Mouse (Mus musculus): ENCODE data around the gene Plekhh2. TPM values are rescaled to one million over a fixed set of nuclear protein-coding genes. Genes with fewer than 3 reads are reported as not detected.

Plekhh2 gene
- polyA plus RNA-seq, 1 experiment from 2014 or later = 7.0 TPM

- Histone ChIP-seq H3K9me3 (no peaks in the 10 kb centered on the region), H3K27me3 (no peaks in the 10 kb centered on the region), H3K4me3 (replicated peaks) (no peak overlapping the region), H3K36me3 (peaks cover 16% of the 10 kb centered on the region; the same call in 1 of the 2 replicates), H3K9ac (replicated peaks) (no peak overlapping the region), H3K4me1 (replicated peaks) (no peaks in the 10 kb centered on the region; the same call in 1 of the 2 replicates), H3K4me2 (no peak overlapping the region), H3K27ac (no peak overlapping the region)
- ATAC-seq (ENCODE audit: insufficient number of reproducible peaks, insufficient read depth, low FRiP score, low TSS enrichment, low read depth) = no peak
- 91% methylated on average over 5 of the region's 5 CpGs for WGBS
Measured at GRCm38 (mm10) chr17:84575108-84575507, 63.4 kb downstream of the Plekhh2 start.

- H3K9me3 ChIP-seq = no peaks in the 10 kb centered on the region
- H3K9ac ChIP-seq (replicated peaks) = no peak overlapping the region
- peaks cover 16% of the 10 kb centered on the region; the same call in 1 of the 2 replicates for H3K36me3 ChIP-seq
- H3K4me1 ChIP-seq (replicated peaks) = peaks cover 9% of the 10 kb centered on the region
- no peak for ATAC-seq (ENCODE audit: insufficient number of reproducible peaks, insufficient read depth, low FRiP score, low TSS enrichment, low read depth)
- H3K4me2 ChIP-seq = no peak overlapping the region
- H3K27me3 ChIP-seq = no peaks in the 10 kb centered on the region
- 83% methylated on average over 16 of the region's 16 CpGs for WGBS
- no peak overlapping the region for H3K27ac ChIP-seq
- no peak overlapping the region for H3K4me3 ChIP-seq (replicated peaks)
Measured at GRCm38 (mm10) chr17:84576621-84577293, 65.1 kb downstream of the Plekhh2 start.

- Histone ChIP-seq H3K36me3 (peaks cover 12% of the 10 kb centered on the region; the same call in 1 of the 2 replicates), H3K9ac (replicated peaks) (no peak overlapping the region), H3K4me2 (no peak overlapping the region), H3K9me3 (no peaks in the 10 kb centered on the region), H3K27me3 (no peaks in the 10 kb centered on the region), H3K4me1 (replicated peaks) (peaks cover 20% of the 10 kb centered on the region), H3K4me3 (replicated peaks) (no peak overlapping the region), H3K27ac (no peak overlapping the region)
- no peak for ATAC-seq (ENCODE audit: insufficient number of reproducible peaks, insufficient read depth, low FRiP score, low TSS enrichment, low read depth)
- WGBS = 82% methylated on average over 8 of the region's 8 CpGs
Measured at GRCm38 (mm10) chr17:84579249-84579648, 67.6 kb downstream of the Plekhh2 start.

GRCm38 (mm10) chr17:84579817-84580216 lies 68.1 kb downstream of the Plekhh2 start:
- ATAC-seq (ENCODE audit: insufficient number of reproducible peaks, insufficient read depth, low FRiP score, low TSS enrichment, low read depth) = no peak
- Histone ChIP-seq H3K27ac (no peak overlapping the region), H3K9ac (replicated peaks) (no peak overlapping the region), H3K4me2 (no peak overlapping the region), H3K4me1 (replicated peaks) (peaks cover 20% of the 10 kb centered on the region), H3K27me3 (no peaks in the 10 kb centered on the region), H3K9me3 (no peaks in the 10 kb centered on the region), H3K36me3 (peaks cover 12% of the 10 kb centered on the region; the same call in 1 of the 2 replicates), H3K4me3 (replicated peaks) (no peak overlapping the region)
- WGBS = 81% methylated on average over 10 of the region's 10 CpGs

- H3K27ac ChIP-seq = 0 out of 2 replicates have a peak overlapping the region, but pooled peaks have one; percentile 25
- H3K9me3 ChIP-seq = no peaks in the 10 kb centered on the region
Measured at GRCm38 (mm10) chr17:84580821-84581220, 69.1 kb downstream of the Plekhh2 start.

GRCm38 (mm10) chr17:84581740-84582414 lies 70.2 kb downstream of the Plekhh2 start:
- WGBS = 63% methylated on average over 8 of the region's 8 CpGs
- ATAC-seq (ENCODE audit: insufficient number of reproducible peaks, insufficient read depth, low FRiP score, low TSS enrichment, low read depth) = no peak; the same call in 1 of the 2 replicates
- peak overlapping the region; percentile 53 for H3K27ac ChIP-seq
- H3K9me3 ChIP-seq = no peaks in the 10 kb centered on the region
- peaks cover 20% of the 10 kb centered on the region for H3K4me1 ChIP-seq (replicated peaks)
- no peaks in the 10 kb centered on the region for H3K27me3 ChIP-seq
- H3K36me3 ChIP-seq = no peaks in the 10 kb centered on the region
- H3K4me2 ChIP-seq = no peak overlapping the region
- no peak overlapping the region for H3K4me3 ChIP-seq (replicated peaks)
- no peak overlapping the region for H3K9ac ChIP-seq (replicated peaks)

More at GRCm38 (mm10) chr17:84580821-84581220, 69.1 kb downstream of the Plekhh2 start:
- H3K4me3 ChIP-seq (replicated peaks) = no peak overlapping the region
- H3K9ac ChIP-seq (replicated peaks) = no peak overlapping the region
- H3K4me1 ChIP-seq (replicated peaks) = peaks cover 20% of the 10 kb centered on the region
- peaks cover 5% of the 10 kb centered on the region; the same call in 1 of the 2 replicates for H3K36me3 ChIP-seq
- no peak for ATAC-seq (ENCODE audit: insufficient number of reproducible peaks, insufficient read depth, low FRiP score, low TSS enrichment, low read depth)
- 44% methylated on average over 8 of the region's 8 CpGs for WGBS
- H3K4me2 ChIP-seq = no peak overlapping the region
- no peaks in the 10 kb centered on the region for H3K27me3 ChIP-seq

GRCm38 (mm10) chr17:84584107-84584506 lies 72.4 kb downstream of the Plekhh2 start:
- Histone ChIP-seq H3K36me3 (peaks cover 7% of the 10 kb centered on the region; the same call in 1 of the 2 replicates), H3K4me1 (replicated peaks) (peaks cover 20% of the 10 kb centered on the region), H3K27ac (no peak overlapping the region), H3K4me3 (replicated peaks) (no peak overlapping the region), H3K27me3 (no peaks in the 10 kb centered on the region), H3K9ac (replicated peaks) (no peak overlapping the region), H3K4me2 (no peak overlapping the region), H3K9me3 (no peaks in the 10 kb centered on the region)
- ATAC-seq (ENCODE audit: insufficient number of reproducible peaks, insufficient read depth, low FRiP score, low TSS enrichment, low read depth) = no peak
- 78% methylated on average over 9 of the region's 9 CpGs for WGBS

- no peaks in the 10 kb centered on the region for H3K9me3 ChIP-seq
- no peak overlapping the region for H3K27ac ChIP-seq
- WGBS = 71% methylated on average over 8 of the region's 8 CpGs
- H3K4me1 ChIP-seq (replicated peaks) = peaks cover 20% of the 10 kb centered on the region
- no peak overlapping the region for H3K4me3 ChIP-seq (replicated peaks)
- no peak for ATAC-seq (ENCODE audit: insufficient number of reproducible peaks, insufficient read depth, low FRiP score, low TSS enrichment, low read depth)
- H3K4me2 ChIP-seq = no peak overlapping the region
- peaks cover 17% of the 10 kb centered on the region; the same call in 1 of the 2 replicates for H3K36me3 ChIP-seq
- no peak overlapping the region for H3K9ac ChIP-seq (replicated peaks)
- no peaks in the 10 kb centered on the region for H3K27me3 ChIP-seq
Measured at GRCm38 (mm10) chr17:84585104-84585503, 73.4 kb downstream of the Plekhh2 start.

GRCm38 (mm10) chr17:84590065-84590464 lies 78.4 kb downstream of the Plekhh2 start:
- Histone ChIP-seq H3K4me3 (replicated peaks) (no peak overlapping the region), H3K4me1 (replicated peaks) (no peaks in the 10 kb centered on the region), H3K4me2 (no peak overlapping the region), H3K9ac (replicated peaks) (no peak overlapping the region), H3K27ac (no peak overlapping the region), H3K36me3 (peaks cover 55% of the 10 kb centered on the region), H3K9me3 (no peaks in the 10 kb centered on the region; the same call in 1 of the 2 replicates), H3K27me3 (no peaks in the 10 kb centered on the region)
- 97% methylated on average over 7 of the region's 7 CpGs for WGBS
- no peak for ATAC-seq (ENCODE audit: insufficient number of reproducible peaks, insufficient read depth, low FRiP score, low TSS enrichment, low read depth)

GRCm38 (mm10) chr17:84591431-84592150 lies 79.9 kb downstream of the Plekhh2 start:
- Histone ChIP-seq H3K36me3 (peaks cover 58% of the 10 kb centered on the region), H3K9ac (replicated peaks) (no peak overlapping the region), H3K4me3 (replicated peaks) (no peak overlapping the region), H3K27ac (no peak overlapping the region), H3K4me2 (no peak overlapping the region), H3K4me1 (replicated peaks) (peaks cover 10% of the 10 kb centered on the region), H3K27me3 (no peaks in the 10 kb centered on the region), H3K9me3 (no peaks in the 10 kb centered on the region; the same call in 1 of the 2 replicates)
- 92% methylated on average over 16 of the region's 16 CpGs for WGBS
- no peak for ATAC-seq (ENCODE audit: insufficient number of reproducible peaks, insufficient read depth, low FRiP score, low TSS enrichment, low read depth)

GRCm38 (mm10) chr17:84596015-84596441 lies 84.3 kb downstream of the Plekhh2 start:
- peaks cover 20% of the 10 kb centered on the region for H3K4me1 ChIP-seq (replicated peaks)
- no peaks in the 10 kb centered on the region for H3K27me3 ChIP-seq
- H3K9me3 ChIP-seq = no peaks in the 10 kb centered on the region; the same call in 1 of the 2 replicates
- 0 out of 2 replicates have a peak overlapping the region, but pooled peaks have one; percentile 13 for H3K4me2 ChIP-seq
- no peak overlapping the region for H3K4me3 ChIP-seq (replicated peaks)
- H3K27ac ChIP-seq = peak overlapping the region; percentile 62; the same call in 1 of the 2 replicates
- no peak for ATAC-seq (ENCODE audit: insufficient number of reproducible peaks, insufficient read depth, low FRiP score, low TSS enrichment, low read depth)
- 34% methylated on average over 10 of the region's 10 CpGs for whole genome bisulfite sequencing
- peaks cover 38% of the 10 kb centered on the region for H3K36me3 ChIP-seq
- H3K9ac ChIP-seq (replicated peaks) = no peak overlapping the region
